Mouse (Mus musculus): ENCODE data around the gene Sebox. TPM values are rescaled to one million over a fixed set of nuclear protein-coding genes. Genes with fewer than 3 reads are reported as not detected.

Gene Sebox
- total and polyA plus RNA-seq, 3 experiments = not detected

DNA sequence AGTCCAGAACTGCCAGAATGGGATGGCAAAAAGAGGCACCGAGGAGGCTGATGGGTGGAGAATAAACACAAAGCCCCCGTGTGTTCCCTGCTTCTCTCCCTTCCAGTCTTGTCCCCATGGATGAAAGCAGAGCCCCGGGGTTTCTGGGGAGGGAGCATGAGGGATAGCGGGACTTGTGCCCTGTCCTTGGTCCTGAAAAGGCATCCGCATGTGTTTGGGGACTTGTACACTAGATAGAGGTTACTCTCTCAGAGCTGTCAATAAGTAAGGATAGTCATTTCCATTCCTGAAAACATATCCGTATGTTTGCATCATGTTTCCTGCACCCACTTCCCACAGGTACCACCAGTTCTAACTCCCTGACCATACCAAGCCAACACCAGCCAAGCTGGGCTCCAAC lies 7.3 kb upstream of the Sebox start:
- no peaks in the 10 kb centered on the region for H3K9me3 ChIP-seq (replicated peaks; ENCODE audit: low read length)
- H3K4me3 ChIP-seq (replicated peaks in 1 of 3; ENCODE audit: low read depth in 2 of 3, low read length in 2 of 3, poor library complexity in 1 of 3) = no peak overlapping the region
- H3K36me3 ChIP-seq (replicated peaks in 1 of 2; ENCODE audit: control insufficient read depth in 1 of 2, insufficient read depth in 1 of 2, low read length in 1 of 2) = no peaks in the 10 kb centered on the region
- dilution Hi-C loops (cut with MboI; ENCODE audit: extremely low pct_ligation_motif_present, extremely low pct_unique_long_range_greater_than_20kb, low sequenced_read_pairs) (no loop called here), in situ Hi-C loops (cut with MboI; ENCODE audit: low pct_ligation_motif_present, low pct_unique_long_range_greater_than_20kb, low sequenced_read_pairs) (loop anchor here (5.0 kb wide), 1 partner anchor 34 kb away; no protein-coding TSS in a partner anchor)
- peaks cover 47% of the 10 kb centered on the region for H3K27me3 ChIP-seq (replicated peaks)
- H3K4me1 ChIP-seq (ENCODE audit: control insufficient read depth in 1 of 2, insufficient read depth in 2 of 2) = peaks cover 6 to 12% of the 10 kb centered on the region in 2 experiments
- no peak overlapping the region for H3K4me2 ChIP-seq (ENCODE audit: insufficient read depth, low read depth, poor library complexity, severe bottlenecking)
- H3K79me2 ChIP-seq (replicated peaks; ENCODE audit: control insufficient read depth, extremely low read depth, insufficient read depth, poor library complexity, severe bottlenecking) = no peaks in the 10 kb centered on the region
- no peak for DNase-seq (ENCODE audit: extremely low read depth)
- H3K27ac ChIP-seq (ENCODE audit: insufficient read depth, low read depth) = no peak overlapping the region
- TF ChIP-seq GABPA (IDR thresholded peaks at IDR 0.05; ENCODE audit: insufficient replicate concordance, low read depth, low read length) (no peak), MAX (IDR thresholded peaks at IDR 0.05; ENCODE audit: low read length) (0 out of 2 replicates have a peak, but pooled peaks have one; percentile 26), SIN3A (IDR thresholded peaks at IDR 0.05; ENCODE audit: low read length) (peak; percentile 77), IRF4 (IDR thresholded peaks at IDR 0.05; ENCODE audit: low read depth, low read length) (no peak), MXI1 (IDR thresholded peaks at IDR 0.05; ENCODE audit: low read depth, low read length) (peak; percentile 87; the same call in 1 of the 2 replicates)
- H3K9ac ChIP-seq (ENCODE audit: insufficient read depth, low read depth) = no peak overlapping the region

DNA sequence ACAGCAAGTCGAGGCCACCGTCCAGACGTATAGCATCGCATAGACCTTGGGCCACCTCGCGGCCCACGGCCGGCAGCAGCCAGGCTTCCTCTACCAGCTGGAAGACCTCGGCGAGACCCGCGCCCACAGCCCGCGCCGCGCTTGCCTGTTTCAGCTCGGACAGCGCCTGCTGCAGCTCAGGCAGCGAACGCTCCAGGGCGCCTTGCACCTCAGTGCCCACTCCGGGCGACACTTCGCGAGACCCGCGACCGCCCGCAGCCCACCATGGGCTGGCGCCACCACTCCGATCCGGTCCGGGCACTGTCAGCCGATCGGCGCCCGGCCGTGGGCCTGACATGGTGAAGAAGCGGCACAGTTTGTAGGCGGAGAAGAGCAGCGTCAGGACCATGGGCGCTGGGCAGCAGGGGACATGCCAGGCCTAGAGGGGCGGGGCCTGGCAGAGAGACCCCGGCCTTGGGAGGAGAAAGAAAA lies 6.1 kb upstream of the Sebox start:
- in situ Hi-C loops (cut with MboI; ENCODE audit: low pct_ligation_motif_present, low pct_unique_long_range_greater_than_20kb, low sequenced_read_pairs) = loop anchor here (5.0 kb wide), 1 partner anchor 35 kb away; no protein-coding TSS in a partner anchor
- no peaks in the 10 kb centered on the region for H3K9me3 ChIP-seq (replicated peaks; ENCODE audit: low read length)
- TF ChIP-seq EP300 (IDR thresholded peaks at IDR 0.05; ENCODE audit: low read length) (no peak), UBTF (IDR thresholded peaks at IDR 0.05; ENCODE audit: low read depth, low read length) (peak; percentile 79)
- no peaks in the 10 kb centered on the region for H3K36me3 ChIP-seq (replicated peaks in 1 of 2; ENCODE audit: control insufficient read depth in 1 of 2, insufficient read depth in 1 of 2, low read length in 1 of 2)
- dilution Hi-C loops (cut with MboI; ENCODE audit: extremely low pct_ligation_motif_present, extremely low pct_unique_long_range_greater_than_20kb, low sequenced_read_pairs) = no loop called here
- peak overlapping the region; percentile 51 to 73 (median 52) for H3K4me3 ChIP-seq (replicated peaks in 1 of 3; ENCODE audit: low read depth in 2 of 3, low read length in 2 of 3, poor library complexity in 1 of 3)
- H3K27ac ChIP-seq (ENCODE audit: insufficient read depth, low read depth) = no peak overlapping the region
- peaks cover 47% of the 10 kb centered on the region for H3K27me3 ChIP-seq (replicated peaks)
- H3K9ac ChIP-seq (ENCODE audit: insufficient read depth, low read depth) = peak overlapping the region; percentile 36
- peak overlapping the region; percentile 89 for H3K4me2 ChIP-seq (ENCODE audit: insufficient read depth, low read depth, poor library complexity, severe bottlenecking)
- H3K79me2 ChIP-seq (replicated peaks; ENCODE audit: control insufficient read depth, extremely low read depth, insufficient read depth, poor library complexity, severe bottlenecking) = no peaks in the 10 kb centered on the region
- DNase-seq (ENCODE audit: extremely low read depth) = no peak
- peaks cover 5 to 12% of the 10 kb centered on the region in 2 experiments for H3K4me1 ChIP-seq (ENCODE audit: control insufficient read depth in 1 of 2, insufficient read depth in 2 of 2)

DNA sequence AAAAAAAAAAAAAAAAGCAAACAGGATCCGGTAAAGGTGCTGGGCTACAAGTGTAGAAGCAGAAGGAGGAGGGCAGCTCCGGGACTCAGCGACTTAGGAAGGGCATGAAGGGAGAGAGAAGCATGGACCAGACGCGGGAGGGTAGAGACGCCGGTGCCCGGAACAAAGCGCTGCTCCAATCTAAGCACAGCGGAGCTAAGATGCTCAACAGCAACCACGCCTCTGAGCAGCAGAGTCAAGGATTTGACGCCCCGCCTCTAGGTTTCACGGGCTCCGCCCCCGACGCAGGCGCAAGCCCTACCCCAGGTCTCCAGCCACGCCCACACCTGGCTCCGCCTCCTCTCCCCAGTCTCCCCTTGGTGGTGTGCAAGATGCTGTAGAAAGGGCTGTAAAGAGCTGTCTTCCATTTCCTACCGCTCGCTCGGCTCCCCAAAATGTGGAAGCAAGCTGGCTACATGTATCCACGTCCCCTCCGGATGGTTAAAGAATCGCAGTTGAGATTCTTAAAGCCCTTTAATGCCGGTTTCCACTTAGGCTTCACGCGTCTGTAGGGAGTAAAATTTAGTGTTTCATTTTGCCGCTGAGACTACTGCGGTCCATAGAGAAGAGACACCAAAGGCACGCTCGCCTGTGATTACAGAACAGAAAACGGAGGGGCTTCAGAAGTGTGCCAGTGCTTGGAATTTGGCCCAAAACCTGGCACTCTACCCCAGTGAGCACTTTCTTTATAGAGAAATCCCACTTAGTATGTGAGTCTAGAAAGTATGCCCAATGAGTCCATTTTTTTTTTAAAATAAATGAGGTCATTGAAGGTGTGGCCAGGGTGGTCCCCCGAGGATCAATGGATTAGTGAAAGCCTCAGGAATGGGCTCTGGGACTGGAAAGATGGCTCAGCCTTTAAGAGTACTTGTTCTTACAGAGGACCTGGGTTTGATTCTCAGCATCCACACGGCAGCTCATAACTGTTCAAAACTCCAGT lies 5.4 kb upstream of the Sebox start, which contains the start of gene Sarm1:
TSS of gene Sarm1 (minus strand) at position 211 of the 979 bp plus-strand sequence.
- H3K27me3 ChIP-seq (replicated peaks) = peaks cover 47% of the 10 kb centered on the region
- no peaks in the 10 kb centered on the region for H3K9me3 ChIP-seq (replicated peaks; ENCODE audit: low read length)
- H3K4me1 ChIP-seq (ENCODE audit: control insufficient read depth in 1 of 2, insufficient read depth in 2 of 2) = peaks cover 5 to 12% of the 10 kb centered on the region in 2 experiments
- H3K27ac ChIP-seq (ENCODE audit: insufficient read depth, low read depth) = no peak within 1 kb of the TSS
- peak within 1 kb of the TSS; percentile 47 for H3K9ac ChIP-seq (ENCODE audit: insufficient read depth, low read depth)
- peaks cover 0 to under 1% of the 10 kb centered on the region in 2 experiments for H3K36me3 ChIP-seq (replicated peaks in 1 of 2; ENCODE audit: control insufficient read depth in 1 of 2, insufficient read depth in 1 of 2, low read length in 1 of 2)
- peak within 1 kb of the TSS; percentile 89 for H3K4me2 ChIP-seq (ENCODE audit: insufficient read depth, low read depth, poor library complexity, severe bottlenecking)
- H3K79me2 ChIP-seq (replicated peaks; ENCODE audit: control insufficient read depth, extremely low read depth, insufficient read depth, poor library complexity, severe bottlenecking) = no peaks in the 10 kb centered on the region
- in situ Hi-C loops (cut with MboI; ENCODE audit: low pct_ligation_motif_present, low pct_unique_long_range_greater_than_20kb, low sequenced_read_pairs) = loop anchor here (5.0 kb wide), 1 partner anchor 36 kb away; no protein-coding TSS in a partner anchor
- H3K4me3 ChIP-seq (replicated peaks in 1 of 3; ENCODE audit: low read depth in 2 of 3, low read length in 2 of 3, poor library complexity in 1 of 3) = peak within 1 kb of the TSS; percentile 52 to 88 (median 73)
- dilution Hi-C loops (cut with MboI; ENCODE audit: extremely low pct_ligation_motif_present, extremely low pct_unique_long_range_greater_than_20kb, low sequenced_read_pairs) = no loop called here
- peak; percentile 99 for DNase-seq (ENCODE audit: extremely low read depth)
- TF ChIP-seq IRF4 (IDR thresholded peaks at IDR 0.05; ENCODE audit: low read depth, low read length) = 0 out of 2 replicates have a peak, but pooled peaks have one; percentile 26
- no peak for TF ChIP-seq KAT2A (IDR thresholded peaks at IDR 0.05; ENCODE audit: insufficient replicate concordance, low read length)
- TF ChIP-seq POLR2A (IDR thresholded peaks at IDR 0.05; ENCODE audit: low read depth, low read length) = peak; percentile 96
- peak; percentile 66; the same call in 1 of the 2 replicates for TF ChIP-seq ZMIZ1 (IDR thresholded peaks at IDR 0.05; ENCODE audit: low read depth, low read length)
- peak; percentile 93 for TF ChIP-seq NELFE (IDR thresholded peaks at IDR 0.05; ENCODE audit: low read depth, low read length)
- peak; percentile 67 for TF ChIP-seq ELF1 (IDR thresholded peaks at IDR 0.05; ENCODE audit: low read depth, low read length)
- peak; percentile 61 for TF ChIP-seq MAX (IDR thresholded peaks at IDR 0.05; ENCODE audit: low read length)
- TF ChIP-seq CHD2 (IDR thresholded peaks at IDR 0.05; ENCODE audit: low read length) = no peak
- no peak for TF ChIP-seq ZKSCAN1 (IDR thresholded peaks at IDR 0.05; ENCODE audit: borderline replicate concordance, low read depth, low read length)
- TF ChIP-seq NRF1 (IDR thresholded peaks at IDR 0.05; ENCODE audit: low read depth, low read length) = peak; percentile 98
- TF ChIP-seq UBTF (IDR thresholded peaks at IDR 0.05; ENCODE audit: low read depth, low read length) = peak; percentile 75; the same call in 1 of the 2 replicates
- no peak for TF ChIP-seq RAD21 (IDR thresholded peaks at IDR 0.05; ENCODE audit: low read depth, low read length)
- no peak for TF ChIP-seq GABPA (IDR thresholded peaks at IDR 0.05; ENCODE audit: insufficient replicate concordance, low read depth, low read length)
- no peak for TF ChIP-seq JUND (conservative IDR thresholded peaks at IDR 0.05; ENCODE audit: low read depth, low read length)
- TF ChIP-seq CTCF (conservative IDR thresholded peaks at IDR 0.05 in 1 of 2, IDR thresholded peaks at IDR 0.05 in 1 of 2; ENCODE audit: low read depth in 2 of 2, low read length in 2 of 2) = no peak
- TF ChIP-seq TBP (conservative IDR thresholded peaks at IDR 0.05; ENCODE audit: low read depth, low read length) = peak; percentile 92
- TF ChIP-seq POLR2AphosphoS2 (IDR thresholded peaks at IDR 0.05; ENCODE audit: low read depth, low read length) = peak; percentile 51; the same call in 1 of the 2 replicates
- TF ChIP-seq MEF2A (IDR thresholded peaks at IDR 0.05; ENCODE audit: borderline replicate concordance, low read depth, low read length) = no peak
- TF ChIP-seq ZNF384 (IDR thresholded peaks at IDR 0.05; ENCODE audit: low read depth, low read length) = peak; percentile 89

All from CH12.LX (cell line).